Mouse (Mus musculus) 3134 (cell line): ENCODE measurements around the gene Snrnp35.
A peak's percentile ranks its signal among the peaks of the same experiment; 100 is the strongest.

Experiments
- DNase-seq: peaks from one replicate; pipeline ENCODE4 v3.0.0-alpha.2; 2011; ENCODE audit warnings: low spot score; ENCODE audit not compliant: insufficient read length; ENCODE audit errors: extremely low read depth

The Snrnp35 gene

GRCm38 (mm10) chr5:124462297-124463025 lies 20.5 kb upstream of the Snrnp35 start:
- DNase-seq = no peak

- no peak for DNase-seq
These were observed 19.5 kb upstream of the Snrnp35 start for GRCm38 (mm10) chr5:124463462-124463861.

GRCm38 (mm10) chr5:124464905-124465304 lies 18.0 kb upstream of the Snrnp35 start:
- DNase-seq = no peak

DNA sequence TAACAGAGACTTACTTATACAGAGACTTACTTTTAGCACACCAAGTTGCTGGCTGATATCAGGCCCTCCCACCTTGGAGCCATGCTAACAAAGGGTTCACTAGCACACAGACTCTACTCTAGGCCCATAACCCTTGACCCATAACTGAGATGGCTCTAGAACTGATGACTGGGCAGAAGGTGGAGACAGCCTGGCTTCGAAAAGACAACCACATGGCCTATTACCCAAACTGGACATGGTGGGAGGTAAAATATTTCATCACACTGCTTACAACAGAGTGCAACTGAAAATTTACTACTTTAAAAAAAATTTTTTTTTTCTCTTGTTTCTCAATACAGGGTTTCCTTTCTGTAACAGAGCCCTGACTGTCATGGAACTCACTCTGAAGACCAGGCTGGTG lies 15.2 kb upstream of the Snrnp35 start:
- no peak for DNase-seq

DNA sequence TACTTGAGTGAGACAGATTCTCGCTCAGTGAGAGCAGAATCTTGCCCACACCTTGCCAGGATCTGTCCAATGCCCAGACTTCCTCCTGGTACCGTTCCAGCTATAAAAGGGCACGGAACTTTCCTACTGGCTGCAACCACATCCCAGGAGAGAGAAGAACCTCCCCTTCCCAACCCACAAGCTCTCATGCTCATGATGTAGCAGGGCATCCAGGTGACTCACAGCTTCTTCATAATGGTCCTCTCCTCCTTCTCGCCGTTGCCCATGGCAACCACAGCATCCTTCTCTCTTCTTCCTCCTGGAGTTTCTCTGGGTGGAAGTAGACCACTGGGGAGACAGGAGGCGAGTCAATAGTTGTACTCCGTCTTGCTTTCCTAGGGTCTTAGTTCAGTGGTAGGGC lies 14.6 kb upstream of the Snrnp35 start:
- DNase-seq = no peak

DNA sequence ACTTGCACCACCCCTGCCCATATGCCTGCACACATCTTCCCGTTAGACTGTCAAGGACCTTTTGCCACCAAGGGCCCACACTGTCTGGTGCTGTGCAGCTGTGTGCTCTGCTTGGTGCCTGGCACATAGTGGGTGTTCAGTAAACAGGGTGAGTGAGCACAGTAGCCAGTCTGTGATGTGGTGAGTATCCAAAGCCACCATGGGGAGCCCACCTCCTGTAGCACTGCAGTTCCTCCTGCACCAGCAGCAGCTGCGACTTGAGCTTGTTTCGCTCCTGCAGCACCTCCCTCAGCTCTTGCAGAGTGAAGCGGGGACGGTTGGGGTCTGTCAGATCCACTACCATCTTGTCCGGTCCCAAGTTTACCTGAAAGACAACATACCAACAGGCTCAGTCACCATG lies 13.4 kb upstream of the Snrnp35 start:
- no peak for DNase-seq

DNA sequence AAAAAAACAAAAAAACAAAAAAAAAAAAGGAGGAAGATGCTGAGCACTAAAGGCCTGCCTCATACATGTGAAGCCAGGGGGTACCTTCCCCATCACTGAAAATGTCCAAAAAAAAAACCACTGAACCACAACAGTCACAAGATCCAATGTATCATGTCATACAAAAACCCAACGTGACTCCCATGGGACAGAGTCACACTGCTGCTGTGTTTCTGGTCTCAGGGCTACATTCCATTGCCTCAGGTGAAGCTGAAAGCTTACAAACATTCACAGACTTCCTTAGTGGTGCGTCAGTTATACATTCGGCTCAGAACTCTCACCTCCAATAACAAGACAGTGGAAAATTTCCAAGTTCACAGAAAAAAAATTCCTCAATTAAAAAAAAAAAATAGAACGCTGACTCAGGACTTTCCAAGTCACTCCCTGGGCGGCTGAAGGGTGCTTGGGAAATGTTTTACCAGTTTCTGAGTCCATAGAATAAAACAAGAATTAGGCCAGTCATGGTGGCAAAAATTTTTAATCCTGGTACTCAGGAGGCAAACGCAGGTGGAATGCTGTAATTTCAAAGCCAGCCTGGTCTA lies 12.3 kb upstream of the Snrnp35 start:
- peak; percentile 32 for DNase-seq

- no peak for DNase-seq
These were observed 4.1 kb upstream of the Snrnp35 start for GRCm38 (mm10) chr5:124478873-124479204.

- no peak for DNase-seq
These were observed 2.8 kb upstream of the Snrnp35 start for GRCm38 (mm10) chr5:124480119-124480518.

DNA sequence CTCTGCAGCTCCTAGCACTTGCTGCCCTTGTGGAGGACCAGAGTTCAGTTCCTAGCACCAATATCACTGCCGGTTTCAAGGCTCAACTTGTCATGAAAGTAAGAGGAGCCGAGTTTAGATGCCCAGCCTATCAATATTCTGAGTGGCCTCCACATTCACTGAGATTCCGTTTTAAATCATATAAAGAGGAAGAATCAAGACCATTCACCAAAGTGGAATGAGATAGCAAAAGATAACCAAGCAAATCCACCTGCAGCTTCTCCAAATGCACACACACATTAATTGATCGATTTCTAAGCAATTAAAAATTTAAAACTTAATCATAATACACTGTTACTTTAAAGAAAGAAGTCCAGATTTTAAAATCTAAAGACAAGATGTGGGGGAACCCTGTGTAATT lies 1.2 kb upstream of the Snrnp35 start:
- no peak for DNase-seq

- DNase-seq = peak; percentile 48
These were observed 433 bp upstream of the Snrnp35 start for GRCm38 (mm10) chr5:124482436-124482965.

DNA sequence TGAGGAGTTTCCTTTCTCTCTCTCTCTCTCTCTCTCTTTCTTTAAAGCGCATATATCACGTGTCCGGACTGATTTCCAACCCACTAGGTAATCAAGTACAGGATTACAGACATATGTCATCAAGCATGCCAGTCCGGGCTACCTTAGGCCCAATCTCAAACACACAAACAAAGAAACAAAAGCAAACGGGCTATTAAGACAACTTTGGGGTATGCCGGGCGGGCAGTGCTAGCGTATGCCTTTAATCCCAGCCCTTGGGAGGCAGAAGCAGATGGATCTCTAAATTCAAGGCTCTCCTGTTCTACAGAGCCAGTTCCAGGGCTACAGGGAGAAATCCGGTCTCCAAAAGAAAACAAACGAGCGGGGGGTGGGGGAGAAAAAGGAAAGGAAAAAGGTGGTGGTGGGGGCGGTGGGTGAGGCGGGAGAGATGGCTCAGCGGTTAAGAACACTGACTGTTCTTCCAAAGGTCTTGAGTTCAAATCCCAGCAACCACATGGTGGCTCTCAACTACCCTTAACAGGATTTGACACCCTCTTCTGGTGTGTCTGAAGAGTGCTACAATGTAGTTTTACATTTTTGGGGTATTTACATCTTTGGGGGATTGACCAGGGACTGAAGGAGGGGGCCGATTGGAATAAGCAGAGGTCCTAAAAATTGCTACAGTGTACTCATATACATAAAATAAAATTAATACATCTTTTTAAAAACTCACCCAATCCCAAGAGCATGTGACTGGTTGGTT lies 892 bp downstream of the Snrnp35 start:
- DNase-seq = no peak

- DNase-seq = no peak
These were observed 2.7 kb downstream of the Snrnp35 start for GRCm38 (mm10) chr5:124485654-124486053.

DNA sequence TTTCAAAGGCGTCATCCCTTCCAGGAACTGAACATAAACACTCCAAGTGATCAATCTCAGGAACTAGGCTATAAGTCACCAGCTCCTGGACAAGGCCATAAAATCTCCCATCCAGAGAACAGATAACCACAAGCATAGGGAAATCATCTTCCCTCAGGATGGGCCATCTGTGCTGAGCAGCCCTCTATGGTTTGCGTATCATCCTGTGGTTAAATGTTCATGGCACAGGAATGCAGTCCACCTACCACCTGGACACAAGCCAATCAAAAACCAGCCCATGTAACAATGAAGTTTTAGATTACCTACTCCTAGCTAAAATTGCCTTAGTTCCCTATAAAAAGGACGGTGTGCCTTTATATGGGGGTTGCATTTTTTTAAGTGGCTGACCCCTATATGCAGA lies 6.0 kb downstream of the Snrnp35 start:
- DNase-seq = peak; percentile 61

- no peak for DNase-seq
These were observed 8.8 kb downstream of the Snrnp35 start for GRCm38 (mm10) chr5:124491732-124492131.

DNA sequence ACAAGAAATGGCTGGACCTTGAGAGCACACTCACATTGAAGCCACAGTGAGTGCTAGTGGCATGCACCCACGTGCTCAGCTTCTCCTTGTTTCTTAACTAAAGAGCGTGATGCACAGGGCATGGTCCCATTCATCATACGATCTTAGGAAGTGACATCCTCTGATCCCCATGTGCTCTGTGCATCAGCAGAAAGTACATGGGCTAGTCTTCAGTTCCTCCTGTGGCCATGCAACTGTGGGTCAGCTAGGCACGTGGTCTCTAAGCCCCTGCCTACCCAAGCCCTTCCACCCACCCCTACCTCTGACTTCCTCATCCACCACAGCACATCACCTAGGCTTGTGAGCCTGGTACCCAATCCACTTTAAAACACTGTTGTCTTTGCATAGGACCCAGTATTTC lies 9.7 kb downstream of the Snrnp35 start:
- DNase-seq = no peak

DNA sequence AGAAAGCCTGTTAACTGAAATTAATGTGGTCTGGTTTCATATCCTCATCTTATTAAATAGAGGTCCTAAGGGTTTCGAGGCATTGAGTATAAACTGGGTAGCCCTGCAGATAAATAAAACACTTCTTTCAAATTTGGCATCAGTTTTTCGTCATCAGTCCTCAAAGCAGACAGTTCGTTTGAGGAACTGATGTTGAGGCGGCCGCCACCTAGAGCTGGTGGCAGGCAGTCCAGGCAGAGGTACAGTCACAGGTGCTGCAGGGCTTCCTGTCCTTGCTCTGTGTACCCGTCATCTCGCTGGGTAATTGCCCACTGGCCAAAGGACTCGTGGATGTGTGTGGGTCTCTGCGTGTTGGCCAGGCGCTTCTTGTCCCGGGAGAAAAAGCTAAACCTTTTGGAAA lies 10.5 kb downstream of the Snrnp35 start:
- no peak for DNase-seq

GRCm38 (mm10) chr5:124495547-124495946 lies 12.6 kb downstream of the Snrnp35 start:
- DNase-seq = no peak

DNA sequence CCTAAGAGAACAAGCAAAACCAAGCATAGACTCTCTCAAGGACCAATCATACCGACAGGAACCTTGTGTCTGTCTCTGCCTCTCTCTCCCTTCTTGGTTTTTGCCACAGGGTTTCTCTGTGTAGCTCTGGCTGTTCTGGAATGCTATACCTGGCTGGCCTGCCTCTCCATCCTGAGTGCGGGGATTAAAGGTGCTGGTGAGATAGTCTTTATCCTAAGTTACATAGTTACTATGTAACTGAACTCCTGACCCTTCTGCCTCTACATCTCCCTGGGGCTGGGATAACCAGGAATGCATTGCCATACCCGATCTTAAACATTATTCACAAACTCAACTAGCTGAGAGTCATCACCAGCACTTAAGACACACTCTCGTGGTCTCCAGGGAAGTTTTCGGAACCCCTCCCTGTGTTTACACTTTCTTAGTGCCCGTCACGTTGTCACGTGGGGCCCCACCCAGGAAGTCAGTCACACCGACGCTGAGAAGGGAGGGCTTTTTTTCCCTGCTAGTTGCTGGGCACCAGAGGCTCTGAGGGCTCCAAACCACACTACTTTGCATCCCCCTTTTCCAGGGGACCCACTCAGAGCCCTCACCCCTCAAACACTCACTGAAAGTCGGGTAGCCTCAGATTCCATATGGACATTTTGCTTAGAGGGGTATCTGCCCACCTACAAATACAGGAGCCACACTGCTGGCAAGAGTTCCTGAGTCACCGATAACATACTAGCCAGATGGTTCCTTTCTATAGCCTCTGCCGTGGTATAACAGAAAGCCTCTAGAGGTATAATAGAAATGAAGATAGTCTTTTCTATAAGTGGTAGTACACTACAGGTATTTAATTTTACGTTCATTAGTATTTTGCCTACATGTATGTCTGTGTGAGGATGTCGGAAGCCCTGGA lies 13.9 kb downstream of the Snrnp35 start:
- DNase-seq = no peak

GRCm38 (mm10) chr5:124498221-124498876 lies 15.4 kb downstream of the Snrnp35 start:
- DNase-seq = no peak
